Mouse (Mus musculus) intestine, embryonic 16.5 days (tissue): ENCODE results near the gene Btbd35f23. TPM values are rescaled to one million over a fixed set of nuclear protein-coding genes. Genes with fewer than 3 reads are reported as not detected.
"Not testable (repeated sequence)": the region's sequence is repeated elsewhere in the genome, so short reads cannot be mapped to it uniquely, and the experiment has no call there.

Experiments used
- ATAC-seq: fragments of 200-750 bp; cut with Nextera tagmentation; 2 replicates; pipeline ENCODE4 v1.8.0; 2017; ENCODE audit warnings: moderate TSS enrichment, moderate library complexity
- H3K27ac ChIP-seq: fragments of 300-500 bp; sonication (generic); 2 replicates; pipeline ENCODE4 v1.5.1; 2014; ENCODE audit warnings: mild to moderate bottlenecking, low read length
- H3K27me3 ChIP-seq: fragments of 300-500 bp; sonication (generic); replicated peaks from 2 replicates; pipeline ENCODE4 v1.6.1; 2014; ENCODE audit warnings: low read length, control low read depth, mixed read lengths; ENCODE audit not compliant: control insufficient read depth, insufficient read depth
- H3K36me3 ChIP-seq: fragments of 300-500 bp; sonication (generic); 2 replicates; pipeline ENCODE4 v1.6.1; 2014; ENCODE audit warnings: low read length, control low read depth; ENCODE audit not compliant: control insufficient read depth, insufficient read depth
- H3K4me1 ChIP-seq: fragments of 300-500 bp; sonication (generic); 2 replicates; pipeline ENCODE4 v1.6.1; 2014; ENCODE audit warnings: low read length, control low read depth, mixed read lengths; ENCODE audit not compliant: control insufficient read depth, insufficient read depth
- H3K4me2 ChIP-seq: fragments of 300-500 bp; sonication (generic); 2 replicates; pipeline ENCODE4 v1.6.1; 2014; ENCODE audit warnings: low read depth, low read length, control low read depth
- H3K4me3 ChIP-seq: fragments of 300-500 bp; sonication (generic); 2 replicates; pipeline ENCODE4 v1.5.1; 2014; ENCODE audit warnings: mild to moderate bottlenecking, low read length
- H3K9ac ChIP-seq: fragments of 300-500 bp; sonication (generic); 2 replicates; pipeline ENCODE4 v1.6.1; 2014; ENCODE audit warnings: low read depth, low read length
- H3K9me3 ChIP-seq: fragments of 300-500 bp; sonication (generic); 2 replicates; pipeline ENCODE4 v1.6.1; 2016; ENCODE audit warnings: low read length, control low read depth; ENCODE audit not compliant: control insufficient read depth
- WGBS: fragments of 180-500 bp; shearing (Covaris S2); extraction: QIAGEN DNeasy Blood & Tissue Kit; methylation state at CpG from one replicate; pipeline ENCODE4 v1.1.7; 2014; 5-methylcytosine and 5-hydroxymethylcytosine counted together
- polyA plus RNA-seq: library from polyadenylated mRNA; unstranded; fragments of >200 nt; fragmentation: Nextera tagmentation; extraction: Ambion mirVana; gene quantifications from 2 replicates; pipeline ENCODE4 v1.2.1, GENCODE M21; 2015

Gene Btbd35f23
- polyA plus RNA-seq: not detected in 2 replicates

GRCm38 (mm10) chrX:3076575-3076974 is at the start of gene Btbd35f23:
TSS of gene Btbd35f23 (plus strand) at chrX:3076875.
- not testable (repeated sequence) for H3K27me3 ChIP-seq, H3K9ac ChIP-seq, H3K9me3 ChIP-seq, H3K4me3 ChIP-seq, H3K4me2 ChIP-seq, H3K36me3 ChIP-seq, H3K4me1 ChIP-seq, H3K27ac ChIP-seq, ATAC-seq
- 73% methylated on average over 1 of the region's 2 CpGs for WGBS

Other genes starting within 250 kb of the Btbd35f23 start
- gene Btbd35f24, start 119.0 kb downstream of the Btbd35f23 start, polyA plus RNA-seq: not detected in 2 replicates